Mouse (Mus musculus): Measurements from ENCODE around the gene Selenos.

Gene Selenos

GRCm38 (mm10) chr7:66079364-66080230, at the start of gene Selenos:
Selenos (plus strand) TSS chr7:66079649.
- in situ Hi-C loops (cut with MboI, MseI): no loop called here

GRCm38 (mm10) chr7:66036809-66037208, 42.6 kb upstream of the Selenos start:
- in situ Hi-C loops (cut with MboI, MseI): no loop called here

- in situ Hi-C loops (cut with MboI, MseI): no loop called here
Measured at GRCm38 (mm10) chr7:66038261-66038660, 41.2 kb upstream of the Selenos start.

- in situ Hi-C loops (cut with MboI, MseI): no loop called here
Measured at GRCm38 (mm10) chr7:66038730-66039129, 40.7 kb upstream of the Selenos start.

- in situ Hi-C loops (cut with MboI, MseI): no loop called here
Measured at GRCm38 (mm10) chr7:66040026-66040814, 39.2 kb upstream of the Selenos start.

- in situ Hi-C loops (cut with MboI, MseI): no loop called here
Measured at GRCm38 (mm10) chr7:66043552-66044459, 35.6 kb upstream of the Selenos start, which contains the start of gene Gm45213. Gm45213 (plus strand) TSS chr7:66043602.

- in situ Hi-C loops (cut with MboI, MseI): no loop called here
Measured at GRCm38 (mm10) chr7:66044617-66045016, 34.8 kb upstream of the Selenos start.

- in situ Hi-C loops (cut with MboI, MseI): no loop called here
Measured at GRCm38 (mm10) chr7:66046921-66047918, 32.2 kb upstream of the Selenos start.

GRCm38 (mm10) chr7:66047975-66048374, 31.5 kb upstream of the Selenos start:
- in situ Hi-C loops (cut with MboI, MseI): no loop called here

GRCm38 (mm10) chr7:66048446-66049230, 30.8 kb upstream of the Selenos start:
- in situ Hi-C loops (cut with MboI, MseI): no loop called here

GRCm38 (mm10) chr7:66053946-66054483, 25.4 kb upstream of the Selenos start:
- in situ Hi-C loops (cut with MboI, MseI): loop anchor here (5.0 to 25.0 kb wide), 3 partner anchors 352 to 1717 kb away; no protein-coding TSS in a partner anchor

GRCm38 (mm10) chr7:66055356-66055755, 24.1 kb upstream of the Selenos start:
- in situ Hi-C loops (cut with MboI, MseI): loop anchor here in 1 of 2 experiments (25.0 kb wide), 1 partner anchor 1718 kb away; no protein-coding TSS in a partner anchor

- in situ Hi-C loops (cut with MboI, MseI): loop anchor here in 1 of 2 experiments (25.0 kb wide), 1 partner anchor 1721 kb away; no protein-coding TSS in a partner anchor
Measured at GRCm38 (mm10) chr7:66058703-66059102, 20.7 kb upstream of the Selenos start, which contains the start of gene Snrpa1. Snrpa1 (plus strand) TSS chr7:66059003.

- in situ Hi-C loops (cut with MboI, MseI): loop anchor here (10.0 to 25.0 kb wide), 2 partner anchors 1666 to 1723 kb away; partner anchors contain the start of genes Mcee (in 1 of the 2) and Mphosph10 (in 1 of the 2)
Measured at GRCm38 (mm10) chr7:66060066-66060956, 19.1 kb upstream of the Selenos start.

- in situ Hi-C loops (cut with MboI, MseI): loop anchor here (10.0 to 25.0 kb wide), 2 partner anchors 1666 to 1724 kb away; partner anchors contain the start of genes Mcee (in 1 of the 2) and Mphosph10 (in 1 of the 2)
Measured at GRCm38 (mm10) chr7:66061057-66061456, 18.4 kb upstream of the Selenos start.

GRCm38 (mm10) chr7:66076411-66076810, 3.0 kb upstream of the Selenos start:
- in situ Hi-C loops (cut with MboI, MseI): no loop called here

GRCm38 (mm10) chr7:66080231-66080613, 773 bp downstream of the Selenos start:
- in situ Hi-C loops (cut with MboI, MseI): no loop called here
